Mouse (Mus musculus): Measurements from ENCODE around the gene Srrm2.
A peak's percentile ranks its signal among the peaks of the same experiment; 100 is the strongest.

GRCm38 (mm10) chr17:23850853-23851749 lies 60.8 kb downstream of the Srrm2 start:
- TF ChIP-seq CTCF (IDR thresholded peaks at IDR 0.05; ENCODE audit: extremely low read depth, insufficient read length, insufficient replicate concordance, low read depth, low read length) (peak; percentile 23; the same call in 1 of the 2 replicates), POLR2A (IDR thresholded peaks at IDR 0.05; ENCODE audit: low read depth, low read length) (no peak)
